Mouse (Mus musculus) mouse embryonic stem cell (cell line): ENCODE results near the gene Nfrkb.

Source experiments
- in situ Hi-C, 2 experiments: fragments of 300-500 bp; cut with MboI; formaldehyde crosslinking; loops; 1 replicate in 1 of 2; 3 replicates in 1 of 2; pipeline ENCODE4 v1.14.3; 2019 to 2020; ENCODE audit warnings: low sequenced_read_pairs in 2 of 2, low pct_unique_long_range_greater_than_20kb in 1 of 2, mixed read lengths in 1 of 2; ENCODE audit not compliant: unreplicated experiment in 1 of 2

Nfrkb gene

GRCm38 (mm10) chr9:31463692-31464474 is 77.9 kb downstream of the Nfrkb start, which contains the start of gene Tmem45b:
TSS of gene Tmem45b (minus strand) at chr9:31464462.
- in situ Hi-C loops, result no loop called here
